Mouse (Mus musculus) limb, embryonic 15.5 days (tissue): ENCODE measurements around the gene Fosl2. TPM values are rescaled to one million over a fixed set of nuclear protein-coding genes. Genes with fewer than 3 reads are reported as not detected.
A peak's percentile ranks its signal among the peaks of the same experiment; 100 is the strongest.
"Not testable (repeated sequence)": the region's sequence is repeated elsewhere in the genome, so short reads cannot be mapped to it uniquely, and the experiment has no call there.

ENCODE experiments used
- ATAC-seq: fragments of 200-750 bp; cut with Nextera tagmentation; 2 replicates; pipeline ENCODE4 v1.8.0; 2017; ENCODE audit warnings: low read depth, moderate TSS enrichment; ENCODE audit not compliant: insufficient number of reproducible peaks, low FRiP score, low TSS enrichment
- H3K27ac ChIP-seq: fragments of 300-500 bp; sonication (generic); 2 replicates; pipeline ENCODE4 v1.5.1; 2015; ENCODE audit warnings: moderate library complexity, mild to moderate bottlenecking, inconsistent platforms
- H3K27me3 ChIP-seq: fragments of 300-500 bp; sonication (generic); 2 replicates; pipeline ENCODE4 v1.6.1; 2015; ENCODE audit warnings: inconsistent platforms
- H3K36me3 ChIP-seq: fragments of 300-500 bp; sonication (generic); 2 replicates; pipeline ENCODE4 v1.6.1; 2015; ENCODE audit warnings: inconsistent platforms
- H3K4me1 ChIP-seq: fragments of 300-500 bp; sonication (generic); 2 replicates; pipeline ENCODE4 v1.6.1; 2015; ENCODE audit warnings: inconsistent platforms
- H3K4me2 ChIP-seq: fragments of 300-500 bp; sonication (generic); 2 replicates; pipeline ENCODE4 v1.6.1; 2015; ENCODE audit warnings: mild to moderate bottlenecking, inconsistent platforms
- H3K4me3 ChIP-seq: fragments of 300-500 bp; sonication (generic); 2 replicates; pipeline ENCODE4 v1.5.1; 2015; ENCODE audit warnings: mild to moderate bottlenecking, inconsistent platforms
- H3K9ac ChIP-seq: fragments of 300-500 bp; sonication (generic); 2 replicates; pipeline ENCODE4 v1.6.1; 2015; ENCODE audit warnings: inconsistent platforms
- H3K9me3 ChIP-seq: fragments of 300-500 bp; sonication (generic); 2 replicates; pipeline ENCODE4 v1.6.1; 2016; ENCODE audit warnings: inconsistent platforms
- WGBS: fragments of 180-500 bp; shearing (Covaris S2); methylation state at CpG from one replicate; pipeline ENCODE4 v1.1.7; 2015; 5-methylcytosine and 5-hydroxymethylcytosine counted together
- polyA plus RNA-seq: library from polyadenylated mRNA; unstranded; fragments of >200 nt; fragmentation: Nextera tagmentation; extraction: Ambion mirVana; gene quantifications from 2 replicates; pipeline ENCODE4 v1.2.1, GENCODE M21; 2015

The Fosl2 gene
- polyA plus RNA-seq, 1 experiment from 2014 or later, result 10.6 TPM

DNA sequence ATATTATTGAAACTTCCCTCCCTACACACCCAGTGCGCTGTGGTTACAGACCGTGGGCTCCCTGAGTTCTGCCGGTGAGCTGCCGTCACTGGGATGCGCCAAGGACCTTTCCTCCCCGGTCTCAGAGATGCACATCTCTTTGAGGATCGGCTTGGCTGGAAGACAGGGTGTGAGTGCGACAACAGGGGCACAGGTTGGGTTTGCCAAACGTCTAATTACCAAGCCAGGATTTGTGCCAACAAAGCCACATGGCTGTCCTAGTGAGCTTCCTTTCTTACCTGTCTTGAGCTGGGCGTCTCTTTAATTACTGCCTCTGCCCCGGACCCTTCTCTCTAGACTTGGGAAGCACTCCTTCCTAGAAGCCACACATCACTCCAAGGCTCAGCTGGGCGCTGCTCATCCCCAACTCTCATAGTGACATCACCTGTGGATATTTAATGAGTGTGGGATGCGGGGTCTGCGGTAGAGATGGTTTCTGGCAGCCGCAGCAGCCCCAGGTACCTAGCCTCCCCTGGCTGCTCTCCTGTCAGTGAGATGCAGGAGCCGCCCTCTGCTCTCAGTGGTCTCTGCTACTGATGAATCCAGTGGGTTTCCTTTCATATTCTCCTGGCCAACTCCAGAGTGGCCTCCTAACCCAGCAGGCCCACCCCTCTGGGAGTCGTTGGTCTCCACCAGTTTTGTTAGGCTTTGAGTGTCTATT lies 18.3 kb downstream of the Fosl2 start:
- no peaks in the 10 kb centered on the region for H3K27me3 ChIP-seq
- ATAC-seq, result no peak
- no peak overlapping the region for H3K27ac ChIP-seq
- no peaks in the 10 kb centered on the region for H3K9me3 ChIP-seq
- H3K4me3 ChIP-seq, result no peak overlapping the region
- peaks cover 62% of the 10 kb centered on the region for H3K36me3 ChIP-seq
- H3K4me1 ChIP-seq, result peaks cover 5% of the 10 kb centered on the region; the same call in 1 of the 2 replicates
- WGBS, result 69% methylated on average over 17 of the region's 17 CpGs
- no peak overlapping the region for H3K4me2 ChIP-seq
- H3K9ac ChIP-seq, result no peak overlapping the region

DNA sequence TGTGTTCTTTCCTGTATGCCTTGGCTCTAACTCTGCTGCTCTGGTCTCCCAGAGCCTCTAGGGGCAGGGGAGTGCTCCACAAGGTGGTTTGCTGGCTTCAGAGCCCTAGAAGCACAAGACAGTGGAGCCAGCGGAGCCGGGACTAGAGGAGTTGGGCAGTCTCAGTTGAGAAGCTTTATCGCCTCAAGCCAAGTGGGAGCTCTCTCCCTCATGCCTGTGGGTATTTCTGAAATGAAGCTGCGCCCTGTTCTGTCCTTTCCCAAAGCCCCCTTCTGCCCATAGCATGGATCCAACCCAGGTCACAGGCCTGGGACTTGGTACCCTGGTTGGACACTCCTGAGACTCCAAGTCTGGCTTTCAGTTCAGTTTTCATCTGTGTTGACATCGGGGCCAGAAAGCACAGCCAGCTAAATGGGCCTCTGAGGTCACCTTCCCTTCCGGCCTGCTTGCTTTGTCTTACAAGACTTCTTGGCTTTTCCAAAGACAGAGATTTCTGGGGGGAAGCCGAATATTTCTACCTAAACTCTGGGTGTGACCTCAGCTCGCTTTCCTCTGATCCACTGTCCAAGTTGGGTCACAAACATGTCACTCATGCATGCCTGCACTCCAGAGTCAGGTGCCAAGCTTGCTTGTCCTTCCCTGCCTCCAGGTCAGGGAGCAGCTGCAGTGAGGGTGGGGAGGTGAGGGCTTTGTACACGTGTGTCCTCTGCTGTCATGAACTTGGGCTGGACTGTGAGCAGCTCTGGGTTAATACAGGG lies 19.5 kb downstream of the Fosl2 start:
- Histone ChIP-seq H3K4me2 (no peak overlapping the region), H3K4me3 (no peak overlapping the region), H3K27me3 (no peaks in the 10 kb centered on the region), H3K9ac (no peak overlapping the region), H3K36me3 (peaks cover 52% of the 10 kb centered on the region), H3K9me3 (no peaks in the 10 kb centered on the region), H3K27ac (no peak overlapping the region), H3K4me1 (peaks cover 5% of the 10 kb centered on the region; the same call in 1 of the 2 replicates)
- 76% methylated on average over 9 of the region's 9 CpGs for WGBS
- no peak for ATAC-seq

DNA sequence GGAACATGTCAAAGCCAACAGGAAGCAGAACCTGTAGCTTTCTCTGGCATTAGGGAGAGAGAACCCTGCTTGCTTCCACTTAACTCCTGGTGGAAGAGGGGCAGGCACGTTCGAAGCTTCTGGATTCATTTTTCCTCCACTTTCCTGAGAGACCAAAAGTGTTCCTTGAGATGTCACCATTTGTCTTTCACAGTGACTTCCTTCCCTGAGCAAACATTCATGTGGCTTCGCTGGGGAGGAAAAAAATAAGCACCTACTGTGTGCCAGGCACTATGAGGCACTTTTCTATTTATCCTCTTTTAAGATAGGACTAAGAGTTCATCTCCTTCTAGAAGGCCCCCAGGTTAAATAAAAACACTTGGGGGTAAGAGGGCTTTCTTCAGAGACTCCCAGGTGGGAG lies 20.3 kb downstream of the Fosl2 start:
- ATAC-seq, result no peak
- Histone ChIP-seq H3K36me3 (peaks cover 44% of the 10 kb centered on the region), H3K4me1 (peaks cover 5% of the 10 kb centered on the region; the same call in 1 of the 2 replicates), H3K27ac (no peak overlapping the region), H3K4me2 (no peak overlapping the region), H3K9me3 (no peaks in the 10 kb centered on the region), H3K4me3 (no peak overlapping the region), H3K27me3 (no peaks in the 10 kb centered on the region), H3K9ac (no peak overlapping the region)
- WGBS, result 75% methylated on average over 3 of the region's 3 CpGs

DNA sequence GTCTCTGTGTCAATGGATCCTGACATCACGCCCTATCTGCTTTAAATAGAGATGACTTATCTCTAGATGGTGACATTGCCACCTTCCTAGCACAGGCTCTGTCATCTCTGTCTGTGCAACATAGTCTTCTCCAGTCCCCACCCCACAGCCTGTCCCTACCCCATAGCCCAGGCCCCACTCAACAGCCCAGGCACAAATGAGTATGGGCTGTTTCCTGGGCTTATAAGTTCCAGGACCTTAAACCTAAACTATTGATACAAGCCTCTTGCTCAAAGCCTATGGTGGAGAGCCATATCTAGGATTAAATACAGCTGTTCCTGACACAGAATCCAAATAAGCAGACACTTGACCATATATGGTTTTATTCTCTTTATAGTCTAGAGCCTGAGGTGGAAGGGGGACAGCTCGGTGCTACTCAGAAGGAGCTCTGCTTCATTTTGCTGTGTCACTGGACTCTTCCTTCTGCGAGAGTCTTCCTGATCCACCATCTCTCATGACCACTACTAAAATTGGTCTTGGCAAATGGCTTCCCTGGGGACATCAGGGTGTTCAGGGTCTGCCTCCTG lies 28.0 kb downstream of the Fosl2 start:
- Histone ChIP-seq H3K36me3 (no peaks in the 10 kb centered on the region), H3K9me3 (no peaks in the 10 kb centered on the region), H3K4me1 (no peaks in the 10 kb centered on the region), H3K27me3 (no peaks in the 10 kb centered on the region), H3K4me3 (no peak overlapping the region), H3K9ac (no peak overlapping the region), H3K27ac (no peak overlapping the region), H3K4me2 (no peak overlapping the region)
- ATAC-seq, result no peak
- WGBS, result 83% methylated on average over 3 of the region's 3 CpGs

DNA sequence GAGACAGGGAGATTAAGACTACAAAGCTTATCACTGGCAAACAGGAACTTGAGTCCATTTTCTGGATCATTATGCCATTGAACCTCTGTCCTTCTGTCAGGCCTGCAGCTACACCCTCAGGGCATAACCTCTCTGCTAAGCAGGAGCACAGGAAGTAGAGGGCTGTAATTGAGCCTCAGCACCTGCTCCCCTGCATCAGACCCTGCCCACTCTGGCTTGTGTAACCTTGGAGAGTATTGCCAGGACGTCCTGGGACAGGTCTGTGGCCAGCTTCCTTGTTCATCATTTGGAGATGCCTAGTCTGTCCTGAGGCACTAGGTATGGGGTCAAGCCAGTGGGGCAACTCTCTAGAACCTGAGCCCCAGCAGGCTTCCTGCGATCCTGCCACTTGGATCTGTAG lies 36.6 kb downstream of the Fosl2 start:
- no peak for ATAC-seq
- Histone ChIP-seq H3K4me2 (no peak overlapping the region), H3K36me3 (no peaks in the 10 kb centered on the region), H3K27me3 (no peaks in the 10 kb centered on the region), H3K9ac (no peak overlapping the region), H3K9me3 (no peaks in the 10 kb centered on the region), H3K4me3 (no peak overlapping the region), H3K27ac (no peak overlapping the region), H3K4me1 (no peaks in the 10 kb centered on the region)
- 59% methylated on average over 2 of the region's 2 CpGs for WGBS

DNA sequence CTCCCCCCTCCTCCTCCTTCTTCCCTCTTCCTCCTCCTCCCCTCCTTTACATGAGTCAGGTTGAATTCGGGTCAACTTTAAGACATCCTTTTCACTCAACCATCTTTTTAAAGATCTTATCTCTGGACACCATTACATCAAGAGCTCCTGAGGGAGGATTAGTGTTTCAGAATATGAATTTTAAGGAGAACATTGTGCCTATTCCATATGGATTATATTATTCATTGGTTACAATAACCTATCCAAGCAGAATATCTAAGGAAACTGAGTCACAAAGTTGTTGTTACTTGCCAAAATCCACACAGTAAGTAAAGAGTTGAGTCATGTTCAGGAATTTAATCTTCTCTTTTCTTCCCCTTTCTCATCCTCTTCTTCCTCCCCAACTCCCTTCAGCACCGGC lies 41.2 kb downstream of the Fosl2 start:
- H3K27me3 ChIP-seq, result no peaks in the 10 kb centered on the region
- H3K4me2 ChIP-seq, result no peak overlapping the region
- ATAC-seq, result no peak
- H3K36me3 ChIP-seq, result no peaks in the 10 kb centered on the region
- no peaks in the 10 kb centered on the region for H3K4me1 ChIP-seq
- H3K9ac ChIP-seq, result no peak overlapping the region
- no peaks in the 10 kb centered on the region for H3K9me3 ChIP-seq
- 61% methylated on average over 2 of the region's 2 CpGs for WGBS
- no peak overlapping the region for H3K4me3 ChIP-seq
- H3K27ac ChIP-seq, result no peak overlapping the region

DNA sequence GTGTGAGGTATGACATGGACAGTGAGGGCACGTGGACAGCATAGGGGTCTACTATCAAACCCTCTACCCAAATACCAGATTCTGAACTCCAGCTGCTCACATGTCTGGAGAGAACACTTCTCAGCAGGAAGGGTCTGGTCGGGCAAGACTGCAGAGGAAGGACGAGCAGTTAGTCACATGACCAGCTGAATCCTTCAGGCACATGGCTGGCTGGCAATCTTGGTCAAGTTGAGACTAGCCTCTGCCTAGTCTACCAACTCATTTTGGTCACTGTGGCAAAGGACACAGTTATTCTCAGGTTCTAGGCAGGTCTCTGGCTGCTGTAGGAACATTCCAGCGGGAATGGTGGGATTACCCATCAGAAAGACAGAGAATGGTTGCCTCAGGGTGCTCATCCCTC lies 42.1 kb downstream of the Fosl2 start:
- no peaks in the 10 kb centered on the region for H3K4me1 ChIP-seq
- no peak overlapping the region for H3K27ac ChIP-seq
- no peaks in the 10 kb centered on the region for H3K36me3 ChIP-seq
- WGBS, result 57% methylated on average over 4 of the region's 4 CpGs
- no peak overlapping the region for H3K9ac ChIP-seq
- no peak for ATAC-seq
- H3K27me3 ChIP-seq, result no peaks in the 10 kb centered on the region
- no peaks in the 10 kb centered on the region for H3K9me3 ChIP-seq
- no peak overlapping the region for H3K4me2 ChIP-seq
- no peak overlapping the region for H3K4me3 ChIP-seq

DNA sequence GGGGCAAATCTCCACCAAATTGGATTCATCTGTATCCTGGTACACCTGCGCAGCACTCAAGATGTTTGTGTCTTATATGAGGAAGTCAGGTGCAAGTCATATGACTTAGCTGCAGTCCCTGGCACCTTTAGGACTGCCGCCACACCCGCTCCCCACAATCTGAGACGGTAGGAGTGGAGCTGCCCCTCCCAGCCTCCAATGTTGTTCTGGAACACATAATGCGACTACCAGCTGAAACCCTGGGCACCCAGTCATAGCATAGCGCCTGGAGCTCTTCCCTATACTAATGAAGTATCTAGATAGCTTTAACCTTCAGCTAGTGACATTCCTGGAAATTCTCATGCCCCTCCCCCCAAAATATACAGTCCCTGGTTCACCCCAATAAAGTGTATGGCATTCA lies 43.1 kb downstream of the Fosl2 start:
- not testable (repeated sequence) for H3K27ac ChIP-seq, H3K36me3 ChIP-seq, H3K9ac ChIP-seq, H3K4me3 ChIP-seq, H3K4me1 ChIP-seq, H3K27me3 ChIP-seq, ATAC-seq, H3K4me2 ChIP-seq, H3K9me3 ChIP-seq
- WGBS, result 71% methylated on average over 6 of the region's 6 CpGs

DNA sequence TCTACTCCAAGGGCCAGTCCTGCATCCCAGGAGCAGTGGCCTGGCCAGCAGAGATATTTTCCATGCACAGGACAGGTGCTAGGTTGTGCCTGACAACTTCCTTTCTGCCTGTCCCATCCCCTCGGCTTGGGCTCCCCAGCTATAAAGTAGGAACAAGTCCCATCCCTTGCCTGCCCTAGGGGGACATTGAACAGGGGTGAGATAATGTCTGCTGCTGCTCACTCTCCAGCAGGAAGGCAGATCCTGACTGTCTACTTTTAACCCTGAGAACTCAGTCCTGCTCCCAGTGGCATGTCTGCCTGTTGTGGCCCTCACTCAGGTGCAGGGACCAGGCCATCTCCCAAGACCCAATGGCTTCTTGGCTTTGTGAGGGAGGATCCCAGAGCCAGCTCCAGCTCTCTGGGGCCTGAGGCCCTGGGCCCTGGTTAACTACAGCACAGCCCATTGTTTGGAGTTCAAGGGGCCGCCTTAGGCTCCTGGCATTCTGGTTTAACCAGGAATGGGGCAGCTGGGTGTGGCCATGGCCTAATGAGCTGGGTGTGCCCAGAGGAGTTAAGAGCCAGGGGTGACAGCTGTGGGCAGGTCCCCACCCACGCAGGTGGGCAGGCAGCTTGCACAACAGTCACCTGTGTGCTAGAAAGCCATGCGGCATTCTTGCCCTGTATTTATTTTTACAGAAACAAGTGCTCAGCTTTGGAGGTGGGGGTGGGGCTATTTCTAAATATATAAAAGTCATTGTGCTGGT lies 47.5 kb downstream of the Fosl2 start:
- ATAC-seq, result 0 out of 2 replicates have a peak, but pooled peaks have one; percentile 42
- H3K4me1 ChIP-seq, result 0 out of 2 replicates have a peak, but pooled peaks cover 6% of the 10 kb centered on the region
- H3K27me3 ChIP-seq, result no peaks in the 10 kb centered on the region
- no peaks in the 10 kb centered on the region for H3K9me3 ChIP-seq
- no peaks in the 10 kb centered on the region for H3K36me3 ChIP-seq
- 0 out of 2 replicates have a peak overlapping the region, but pooled peaks have one; percentile 54 for H3K27ac ChIP-seq
- no peak overlapping the region for H3K9ac ChIP-seq
- 42% methylated on average over 4 of the region's 4 CpGs for WGBS
- no peak overlapping the region for H3K4me2 ChIP-seq
- no peak overlapping the region for H3K4me3 ChIP-seq

DNA sequence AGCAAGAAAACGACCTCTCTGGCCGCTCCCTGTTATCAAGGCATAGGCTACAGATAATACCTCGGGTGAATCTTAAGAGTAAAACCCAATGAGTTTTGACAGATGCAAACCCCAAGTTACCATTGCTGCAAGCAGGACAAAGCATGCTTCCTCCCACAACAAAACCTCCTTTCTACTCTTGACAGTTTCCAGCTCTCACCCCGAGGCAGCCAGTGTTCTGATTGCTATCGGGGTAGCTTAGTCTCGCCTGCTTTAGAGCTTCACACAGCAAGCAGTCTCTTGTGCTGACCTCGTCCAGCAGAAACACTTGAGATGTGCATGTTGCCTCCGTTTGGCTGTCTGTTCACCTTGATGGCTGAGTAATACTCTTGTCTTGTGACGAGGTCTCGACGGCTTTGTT lies 52.1 kb downstream of the Fosl2 start:
- 0 out of 2 replicates have a peak, but pooled peaks cover 6% of the 10 kb centered on the region for H3K4me1 ChIP-seq
- H3K27me3 ChIP-seq, result no peaks in the 10 kb centered on the region
- H3K36me3 ChIP-seq, result no peaks in the 10 kb centered on the region
- 55% methylated on average over 11 of the region's 11 CpGs for WGBS
- no peak overlapping the region for H3K9ac ChIP-seq
- H3K4me3 ChIP-seq, result no peak overlapping the region
- no peak for ATAC-seq
- H3K4me2 ChIP-seq, result no peak overlapping the region
- no peaks in the 10 kb centered on the region for H3K9me3 ChIP-seq
- H3K27ac ChIP-seq, result no peak overlapping the region

DNA sequence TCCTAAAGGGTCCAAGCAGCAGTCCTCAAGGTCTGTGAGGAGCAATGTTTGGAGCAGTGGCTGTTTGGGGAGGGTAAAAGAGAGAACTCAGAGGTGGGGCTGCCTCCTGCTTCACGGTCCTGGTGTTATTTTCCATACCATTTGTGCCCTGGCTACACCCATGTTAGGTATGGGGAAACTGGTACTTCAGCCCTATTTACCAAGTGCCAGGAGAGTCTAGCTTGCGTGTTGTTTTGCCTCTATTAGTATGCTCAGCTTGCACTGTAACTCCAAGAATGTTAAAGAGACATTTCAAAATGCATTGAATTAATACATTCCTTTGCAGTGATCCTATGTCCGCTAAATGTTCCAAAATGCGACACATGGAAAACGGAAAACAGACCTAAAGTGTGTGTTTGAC lies 55.7 kb downstream of the Fosl2 start:
- no peaks in the 10 kb centered on the region for H3K4me1 ChIP-seq
- H3K9me3 ChIP-seq, result no peaks in the 10 kb centered on the region
- no peak overlapping the region for H3K4me2 ChIP-seq
- WGBS, result 75% methylated on average over 5 of the region's 5 CpGs
- H3K27ac ChIP-seq, result no peak overlapping the region
- no peak overlapping the region for H3K9ac ChIP-seq
- no peaks in the 10 kb centered on the region for H3K27me3 ChIP-seq
- no peaks in the 10 kb centered on the region for H3K36me3 ChIP-seq
- ATAC-seq, result no peak
- H3K4me3 ChIP-seq, result no peak overlapping the region
